Mouse (Mus musculus) liver, postnatal 0 days (tissue): ENCODE measurements at regions not wholly inside any gene's neighbourhood (a gene's known extent, or its start where the extent isn't known, plus 50 kb on each side); places are given as distances from the start of the nearest gene placed in this dataset.

Experiments used
- ATAC-seq: fragments of 200-750 bp; cut with Nextera tagmentation; 2 replicates; pipeline ENCODE4 v1.8.0; 2017; ENCODE audit warnings: mild to moderate bottlenecking, moderate library complexity
- DNase-seq: peaks from one replicate; pipeline ENCODE4 v3.0.0-alpha.2; 2016
- H3K27ac ChIP-seq: fragments of 300-500 bp; sonication (generic); 2 replicates; pipeline ENCODE4 v1.5.1; 2014; ENCODE audit warnings: antibody characterized with exemption, moderate library complexity, mild to moderate bottlenecking, low read depth
- H3K27me3 ChIP-seq: fragments of 300-500 bp; sonication (generic); 2 replicates; pipeline ENCODE4 v1.6.1; 2014; ENCODE audit warnings: low read length, control low read depth, mixed read lengths; ENCODE audit not compliant: insufficient read depth
- H3K36me3 ChIP-seq: fragments of 300-500 bp; sonication (generic); replicated peaks from 2 replicates; pipeline ENCODE4 v1.6.1; 2014; ENCODE audit warnings: mild to moderate bottlenecking, control low read depth, low read length, moderate library complexity, mixed read lengths; ENCODE audit not compliant: insufficient read depth
- H3K4me1 ChIP-seq: fragments of 300-500 bp; sonication (generic); 2 replicates; pipeline ENCODE4 v1.6.1; 2014; ENCODE audit warnings: antibody characterized with exemption, mild to moderate bottlenecking, control low read depth; ENCODE audit not compliant: insufficient read depth
- H3K4me2 ChIP-seq: fragments of 300-500 bp; sonication (generic); 2 replicates; pipeline ENCODE4 v1.6.1; 2014; ENCODE audit warnings: low read depth, mild to moderate bottlenecking, low read length, moderate library complexity, mixed read lengths
- H3K4me3 ChIP-seq: fragments of 300-500 bp; sonication (generic); 2 replicates; pipeline ENCODE4 v1.5.1; 2014; ENCODE audit warnings: low read depth, low read length
- H3K9ac ChIP-seq: fragments of 300-500 bp; sonication (generic); replicated peaks from 2 replicates; pipeline ENCODE4 v1.6.1; 2014; ENCODE audit warnings: mild to moderate bottlenecking, moderate library complexity
- H3K9me3 ChIP-seq: fragments of 300-500 bp; sonication (generic); 2 replicates; pipeline ENCODE4 v1.6.1; 2016; ENCODE audit warnings: mild to moderate bottlenecking, control low read depth, low read length, mixed read lengths
- CTCF ChIP-seq: sonication (generic); IDR thresholded peaks from 2 replicates; pipeline ENCODE4 v1.5.1; 2016; ENCODE audit warnings: antibody characterized with exemption, low read depth
- EP300 ChIP-seq: IDR thresholded peaks from 2 replicates; pipeline ENCODE4 v1.6.1; 2016; ENCODE audit warnings: antibody characterized with exemption, low read depth, mild to moderate bottlenecking
- WGBS: fragments of 180-500 bp; shearing (Covaris S2); extraction: QIAGEN DNeasy Blood & Tissue Kit; methylation state at CpG from one replicate; pipeline ENCODE4 v1.1.7; 2014; ENCODE audit not compliant: insufficient replicate concordance; 5-methylcytosine and 5-hydroxymethylcytosine counted together

- ATAC-seq (no peak), DNase-seq (no peak)
- Histone ChIP-seq H3K9ac (no peak overlapping the region), H3K27me3 (no peaks in the 10 kb centered on the region), H3K36me3 (no peaks in the 10 kb centered on the region), H3K4me3 (no peak overlapping the region), H3K27ac (no peak overlapping the region), H3K4me1 (no peaks in the 10 kb centered on the region), H3K9me3 (no peaks in the 10 kb centered on the region), H3K4me2 (no peak overlapping the region)
- TF ChIP-seq CTCF, result no peak
- no peak for TF ChIP-seq EP300
Measured at GRCm38 (mm10) chr8:67279449-67279848, 244.2 kb upstream of the Nat3 start.

GRCm38 (mm10) chr8:67310494-67310893 lies 213.2 kb upstream of the Nat3 start:
- no peak for TF ChIP-seq EP300
- TF ChIP-seq CTCF, result no peak
- Histone ChIP-seq H3K4me3 (no peak overlapping the region), H3K9me3 (no peaks in the 10 kb centered on the region), H3K4me1 (no peaks in the 10 kb centered on the region), H3K27me3 (no peaks in the 10 kb centered on the region), H3K4me2 (no peak overlapping the region), H3K9ac (no peak overlapping the region), H3K27ac (no peak overlapping the region), H3K36me3 (no peaks in the 10 kb centered on the region)
- no peak for DNase-seq
- no peak for ATAC-seq
- 78% methylated on average over 1 of the region's 1 CpGs for WGBS

GRCm38 (mm10) chr8:67317371-67317770 lies 206.3 kb upstream of the Nat3 start:
- WGBS, result 76% methylated on average over 1 of the region's 1 CpGs
- DNase-seq (no peak), ATAC-seq (no peak)
- H3K4me2 ChIP-seq, result no peak overlapping the region
- no peaks in the 10 kb centered on the region for H3K9me3 ChIP-seq
- H3K4me1 ChIP-seq, result no peaks in the 10 kb centered on the region
- no peaks in the 10 kb centered on the region for H3K27me3 ChIP-seq
- no peak overlapping the region for H3K9ac ChIP-seq
- no peaks in the 10 kb centered on the region for H3K36me3 ChIP-seq
- TF ChIP-seq EP300, result no peak
- no peak for TF ChIP-seq CTCF
- no peak overlapping the region for H3K4me3 ChIP-seq
- H3K27ac ChIP-seq, result no peak overlapping the region

- Histone ChIP-seq H3K9ac (no peak overlapping the region), H3K4me3 (no peak overlapping the region), H3K36me3 (no peaks in the 10 kb centered on the region), H3K9me3 (no peaks in the 10 kb centered on the region), H3K4me1 (no peaks in the 10 kb centered on the region), H3K27ac (no peak overlapping the region), H3K4me2 (no peak overlapping the region), H3K27me3 (no peaks in the 10 kb centered on the region)
- WGBS, result 82% methylated on average over 10 of the region's 10 CpGs
- TF ChIP-seq CTCF, result no peak
- TF ChIP-seq EP300, result no peak
- no peak for DNase-seq
- ATAC-seq, result no peak
Measured at GRCm38 (mm10) chr8:67318675-67319074, 205.0 kb upstream of the Nat3 start.

GRCm38 (mm10) chr8:67320535-67320934 lies 203.1 kb upstream of the Nat3 start:
- no peak for ATAC-seq
- WGBS, result 85% methylated on average over 2 of the region's 2 CpGs
- TF ChIP-seq EP300, result no peak
- TF ChIP-seq CTCF, result no peak

GRCm38 (mm10) chr8:67328439-67328838 lies 195.2 kb upstream of the Nat3 start:
- TF ChIP-seq CTCF (no peak), EP300 (no peak)
- no peak overlapping the region for H3K4me3 ChIP-seq
- 58% methylated on average over 2 of the region's 2 CpGs for WGBS

More at GRCm38 (mm10) chr8:67320535-67320934, 203.1 kb upstream of the Nat3 start:
- no peak overlapping the region for H3K4me2 ChIP-seq
- no peaks in the 10 kb centered on the region for H3K9me3 ChIP-seq
- no peak overlapping the region for H3K9ac ChIP-seq
- H3K27ac ChIP-seq, result no peak overlapping the region
- H3K36me3 ChIP-seq, result no peaks in the 10 kb centered on the region
- no peaks in the 10 kb centered on the region for H3K27me3 ChIP-seq
- DNase-seq, result no peak
- H3K4me1 ChIP-seq, result no peaks in the 10 kb centered on the region
- H3K4me3 ChIP-seq, result no peak overlapping the region

GRCm38 (mm10) chr8:67377061-67377460 lies 146.6 kb upstream of the Nat3 start:
- WGBS, result 69% methylated on average over 1 of the region's 1 CpGs
- Histone ChIP-seq H3K9me3 (no peaks in the 10 kb centered on the region), H3K9ac (no peak overlapping the region), H3K4me2 (no peak overlapping the region), H3K27ac (no peak overlapping the region), H3K36me3 (no peaks in the 10 kb centered on the region), H3K4me3 (no peak overlapping the region), H3K4me1 (no peaks in the 10 kb centered on the region), H3K27me3 (no peaks in the 10 kb centered on the region)
- no peak for TF ChIP-seq CTCF
- no peak for TF ChIP-seq EP300
- ATAC-seq, result no peak
- DNase-seq, result no peak

More at GRCm38 (mm10) chr8:67328439-67328838, 195.2 kb upstream of the Nat3 start:
- H3K4me2 ChIP-seq, result no peak overlapping the region
- DNase-seq, result no peak
- H3K9me3 ChIP-seq, result no peaks in the 10 kb centered on the region
- no peak overlapping the region for H3K27ac ChIP-seq
- no peak for ATAC-seq
- H3K27me3 ChIP-seq, result no peaks in the 10 kb centered on the region
- no peak overlapping the region for H3K9ac ChIP-seq
- no peaks in the 10 kb centered on the region for H3K4me1 ChIP-seq
- no peaks in the 10 kb centered on the region for H3K36me3 ChIP-seq
